8 mouse cellular contexts compared by ENCODE assay signal in the genomic region with DNA sequence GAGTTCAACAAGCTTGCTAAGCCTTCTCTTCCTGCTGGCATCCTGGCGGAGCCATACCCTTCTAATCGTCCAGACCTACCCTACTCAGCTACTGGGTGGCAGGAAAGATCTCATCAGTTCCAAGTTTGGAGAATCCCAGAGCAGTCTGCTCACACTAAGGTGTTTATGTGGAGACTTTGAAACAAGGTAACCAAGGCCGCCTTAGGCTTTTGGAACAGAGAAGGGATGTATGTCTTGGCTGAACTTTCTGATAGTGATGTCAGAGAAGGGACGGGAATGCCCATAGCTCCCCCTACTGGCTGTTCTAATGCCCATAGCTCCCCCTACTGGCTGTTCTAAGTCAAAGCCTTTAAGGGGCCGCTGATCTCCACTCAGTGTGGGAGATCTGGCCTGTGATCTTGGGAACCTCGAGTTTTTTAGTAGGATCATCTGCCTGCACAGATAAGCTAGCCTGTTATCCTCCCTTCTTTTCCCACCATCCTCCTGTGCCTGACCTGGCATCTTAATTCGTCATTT. TPM values are rescaled to one million over a fixed set of nuclear protein-coding genes. Genes with fewer than 3 reads are reported as not detected.
DNase-seq lines count a peak whose midpoint lies in the region; ATAC-seq and TF ChIP-seq lines count a peak whose summit lies in the region.
"Had no signal": no experiment of that assay in that cellular context is flagged by ENCODE, and none has a peak within 500 bp of the region (broad histone marks: within the 10 kb centered on the region; RNA-seq: fewer than 3 reads in every experiment).

No protein-coding gene starts in this region.

- H3K4me1 ChIP-seq in liver, embryonic 11.5 days (replicated peaks; ENCODE audit: control insufficient read depth, insufficient read depth, low read length): peaks cover 4% of the 10 kb centered on the region; the same call in 1 of the 2 replicates
- peaks cover 16% of the 10 kb centered on the region for H3K4me1 ChIP-seq in G1E (ENCODE audit: insufficient read depth, low read depth, low read length)
- H3K4me1 ChIP-seq in limb, embryonic 10.5 days: no peaks in the 10 kb centered on the region
- H3K4me1 ChIP-seq in small intestine, adult 2 months (ENCODE audit: control insufficient read depth, insufficient read depth, insufficient read length, low read length): peaks cover 12% of the 10 kb centered on the region; the same call in 1 of the 2 replicates
- H3K4me1 ChIP-seq: heart, embryonic 15.5 days had no signal

- 0 out of 2 replicates have a peak, but pooled peaks cover 3% of the 10 kb centered on the region for H3K27me3 ChIP-seq in liver, embryonic 11.5 days (replicated peaks; ENCODE audit: control insufficient read depth, insufficient read depth, low read length)
- H3K27me3 ChIP-seq in G1E (ENCODE audit: insufficient read depth, low read length): peaks cover 12% of the 10 kb centered on the region
- peaks cover 12% of the 10 kb centered on the region; the same call in 1 of the 2 replicates for H3K27me3 ChIP-seq in limb, embryonic 10.5 days (ENCODE audit: low read depth, poor library complexity, severe bottlenecking)
- H3K27me3 ChIP-seq in small intestine, adult 2 months (ENCODE audit: control insufficient read depth, insufficient read depth, low read length): no peaks in the 10 kb centered on the region

- H3K36me3 ChIP-seq in liver, embryonic 11.5 days (ENCODE audit: control insufficient read depth, insufficient read depth, low read length): no peaks in the 10 kb centered on the region
- H3K36me3 ChIP-seq in G1E (replicated peaks): no peaks in the 10 kb centered on the region
- no peaks in the 10 kb centered on the region for H3K36me3 ChIP-seq in limb, embryonic 10.5 days
- no peaks in the 10 kb centered on the region for H3K36me3 ChIP-seq in small intestine, adult 2 months (ENCODE audit: control insufficient read depth, insufficient read depth, low read length)
- H3K36me3 ChIP-seq: heart, embryonic 15.5 days had no signal

- DNase-seq in liver (peak; percentile 56), G1E (ENCODE audit: low spot score) (peak; percentile 34)
- DNase-seq in liver, embryonic 11.5 days (ENCODE audit: low spot score): no peak
- DNase-seq in adrenal gland, postnatal 36 days: peak; percentile 49 to 65
- DNase-seq in heart, postnatal 36 days: peak; percentile 49 to 51
- peak; percentile 73 for DNase-seq in limb, embryonic 10.5 days (ENCODE audit: low spot score)

- peak; percentile 77 for TF ChIP-seq CTCF in G1E (IDR thresholded peaks at IDR 0.05; ENCODE audit: low read depth, low read length)
- peak; percentile 99; the same call in 1 of the 2 replicates for TF ChIP-seq CTCF in small intestine, adult 2 months (IDR thresholded peaks at IDR 0.05; ENCODE audit: extremely low read depth, insufficient read length, insufficient replicate concordance, low read depth, low read length)

- H3K9me3 ChIP-seq in liver, embryonic 11.5 days (ENCODE audit: control insufficient read depth, low read length): no peaks in the 10 kb centered on the region
- peaks cover 14% of the 10 kb centered on the region for H3K9me3 ChIP-seq in G1E (replicated peaks)
- no peaks in the 10 kb centered on the region for H3K9me3 ChIP-seq in limb, embryonic 10.5 days (replicated peaks)
- H3K9me3 ChIP-seq: heart, embryonic 15.5 days had no signal

- 39% methylated on average over 7 of the region's 7 CpGs for WGBS in liver, embryonic 11.5 days
- 37% methylated on average over 7 of the region's 7 CpGs for WGBS in limb, embryonic 10.5 days
- 26% methylated on average over 7 of the region's 7 CpGs for WGBS in small intestine, adult 2 months

- no peak overlapping the region for H3K27ac ChIP-seq in liver, embryonic 11.5 days (ENCODE audit: low read depth, low read length)
- no peak overlapping the region for H3K27ac ChIP-seq in limb, embryonic 10.5 days
- no peak overlapping the region for H3K27ac ChIP-seq in small intestine, adult 2 months (ENCODE audit: insufficient read depth, low read depth, low read length)
- H3K27ac ChIP-seq: heart, embryonic 15.5 days had no signal

- no peak overlapping the region for H3K9ac ChIP-seq in liver, embryonic 11.5 days (ENCODE audit: low read depth, low read length)
- H3K9ac ChIP-seq: heart, embryonic 15.5 days had no signal

- no peak for ATAC-seq in liver, embryonic 11.5 days (replicated peaks; ENCODE audit: low FRiP score)
- ATAC-seq in G1E (ENCODE audit: extremely low read depth, insufficient number of reproducible peaks, low FRiP score, poor library complexity, severe bottlenecking): no peak; the same call in 1 of the 2 replicates

- intact Hi-C loops in heart, postnatal 36 days (cut with DNase I): loop anchor here (5.0 kb wide), 2 partner anchors 119 to 159 kb away; a partner anchor contains a TSS

- H3K4me3 ChIP-seq in liver, embryonic 11.5 days (ENCODE audit: low read depth, low read length): no peak overlapping the region
- no peak overlapping the region for H3K4me3 ChIP-seq in G1E (ENCODE audit: low read depth, low read length)
- H3K4me3 ChIP-seq in limb, embryonic 10.5 days: no peak overlapping the region
- no peak overlapping the region for H3K4me3 ChIP-seq in small intestine, adult 2 months (ENCODE audit: low read depth, low read length)
- H3K4me3 ChIP-seq: heart, embryonic 15.5 days had no signal

- H3K4me2 ChIP-seq in liver, embryonic 11.5 days: no peak overlapping the region
- H3K4me2 ChIP-seq: heart, embryonic 15.5 days had no signal

- TF ChIP-seq POLR2A in small intestine, adult 2 months (IDR thresholded peaks at IDR 0.05; ENCODE audit: low read depth, low read length): no peak

RNA-seq across cellular contexts. Expression of a gene that starts 22.4 kb away (rescaled TPM):
- 0.70 and 0.94 TPM in 2 replicates for polyA plus RNA-seq in liver, embryonic 11.5 days (2014; fragmentation: Nextera tagmentation; extraction: Ambion mirVana)
- total RNA-seq in G1E (2014; fragmentation: Nextera tagmentation) (not detected in 2 replicates), G1E (2017) (0.22 TPM in 1 of 2 replicates, not detected in the other)
- not detected in 2 replicates for polyA plus RNA-seq in G1E (2012)
- not detected for total RNA-seq in adrenal gland, postnatal 36 days (2021)
- under 1 TPM in 1 of 2 experiments, not detected in 1; 0.33 TPM for total RNA-seq in heart, postnatal 36 days (2021)
- polyA plus RNA-seq in limb, embryonic 10.5 days (2016; fragmentation: Nextera tagmentation; extraction: Ambion mirVana): 0.34 and 0.54 TPM in 2 replicates
- polyA plus RNA-seq in small intestine, adult 2 months (2012; rRNA removed): 37.2 and 68.8 TPM in 2 replicates

RNA-seq across cellular contexts. Expression of a gene that starts 39.4 kb away (rescaled TPM):
- polyA plus RNA-seq in liver, embryonic 11.5 days (2014; fragmentation: Nextera tagmentation; extraction: Ambion mirVana): 4.8 and 6.1 TPM in 2 replicates
- total RNA-seq in G1E (2014; fragmentation: Nextera tagmentation): not detected in 2 replicates
- total RNA-seq in G1E (2017): not detected in 2 replicates
- polyA plus RNA-seq in G1E (2012): not detected in 2 replicates
- not detected for total RNA-seq in adrenal gland, postnatal 36 days (2021)
- total RNA-seq in heart, postnatal 36 days (2021): not detected
- polyA plus RNA-seq in limb, embryonic 10.5 days (2016; fragmentation: Nextera tagmentation; extraction: Ambion mirVana): 0.78 and 1.2 TPM in 2 replicates
- 62.2 and 164 TPM in 2 replicates for polyA plus RNA-seq in small intestine, adult 2 months (2012; rRNA removed)

RNA-seq across cellular contexts. Expression of a gene that starts 54.4 kb away (rescaled TPM):
- 0.82 and 0.86 TPM in 2 replicates for polyA plus RNA-seq in liver, embryonic 11.5 days (2014; fragmentation: Nextera tagmentation; extraction: Ambion mirVana)
- total RNA-seq in G1E (2014; fragmentation: Nextera tagmentation) (not detected in 2 replicates), G1E (2017) (0.05 TPM in 1 of 2 replicates, not detected in the other)
- polyA plus RNA-seq in G1E (2012): not detected in 2 replicates
- total RNA-seq in adrenal gland, postnatal 36 days (2021): not detected
- total RNA-seq in heart, postnatal 36 days (2021): under 1 TPM in 1 of 2 experiments, not detected in 1; 0.05 TPM
- 0.36 and 0.64 TPM in 2 replicates for polyA plus RNA-seq in limb, embryonic 10.5 days (2016; fragmentation: Nextera tagmentation; extraction: Ambion mirVana)
- polyA plus RNA-seq in small intestine, adult 2 months (2012; rRNA removed): not detected in 2 replicates

RNA-seq across cellular contexts. Expression of a gene that starts 54.4 kb away (rescaled TPM):
- 239 and 247 TPM in 2 replicates for polyA plus RNA-seq in liver, embryonic 11.5 days (2014; fragmentation: Nextera tagmentation; extraction: Ambion mirVana)
- total RNA-seq in G1E (2014; fragmentation: Nextera tagmentation): 116 and 153 TPM in 2 replicates
- 116 and 127 TPM in 2 replicates for total RNA-seq in G1E (2017)
- polyA plus RNA-seq in G1E (2012): 25.0 and 41.7 TPM in 2 replicates
- 10 to 100 TPM; 82.2 to 94.1 TPM for total RNA-seq in adrenal gland, postnatal 36 days (2021)
- total RNA-seq in heart, postnatal 36 days (2021): 10 to 100 TPM; 38.0 to 39.1 TPM
- polyA plus RNA-seq in limb, embryonic 10.5 days (2016; fragmentation: Nextera tagmentation; extraction: Ambion mirVana): 180 and 228 TPM in 2 replicates
- 4.5 and 11.2 TPM in 2 replicates for polyA plus RNA-seq in small intestine, adult 2 months (2012; rRNA removed)

Comparison
In these comparisons a context has a peak if more than half of its experiments do, and no peak if none do; other contexts are left out.
1. RNA of a gene that starts 22.4 kb away (polyA plus RNA-seq): 37.2 to 68.8 TPM in small intestine, adult 2 months; 0.70 to 0.94 TPM in liver, embryonic 11.5 days, 0.34 to 0.54 TPM in limb, embryonic 10.5 days and not detected in G1E; every median in the first group is over 10 times any median in the second.